Mouse (Mus musculus) limb, embryonic 11.5 days (tissue): ENCODE measurements around the gene Tgfbr3l. TPM values are rescaled to one million over a fixed set of nuclear protein-coding genes. Genes with fewer than 3 reads are reported as not detected.

Experiments
- polyA plus RNA-seq: library from polyadenylated mRNA; unstranded; fragments of >200 nt; fragmentation: Nextera tagmentation; extraction: Ambion mirVana; gene quantifications from 2 replicates; pipeline ENCODE4 v1.2.1, GENCODE M21; 2014

Gene Tgfbr3l
- polyA plus RNA-seq, 1 experiment from 2014 or later = 3.0 TPM

Other genes with a start within 250 kb of the Tgfbr3l start
- not detected in 2 replicates for gene Cd209f, start 142.4 kb upstream of the Tgfbr3l start, polyA plus RNA-seq
- not detected in 2 replicates for gene Cd209g, start 114.1 kb upstream of the Tgfbr3l start, polyA plus RNA-seq
- gene Evi5l, start 81.6 kb upstream of the Tgfbr3l start, polyA plus RNA-seq = 17.2 and 17.8 TPM in 2 replicates
- 1.7 and 1.9 TPM in 2 replicates for gene Prr36, start 30.8 kb upstream of the Tgfbr3l start, polyA plus RNA-seq
- gene Lrrc8e, start 21.4 kb upstream of the Tgfbr3l start, polyA plus RNA-seq = 0.09 and 0.13 TPM in 2 replicates
- 19.0 and 19.5 TPM in 2 replicates for gene Map2k7, start 9.5 kb upstream of the Tgfbr3l start, polyA plus RNA-seq
- 0.68 and 1.0 TPM in 2 replicates for gene Gm49320, start 9.3 kb upstream of the Tgfbr3l start, polyA plus RNA-seq
- 63.4 and 73.5 TPM in 2 replicates for gene Snapc2, start 4.9 kb downstream of the Tgfbr3l start, polyA plus RNA-seq
- 97.6 and 106 TPM in 2 replicates for gene Ctxn1, start 11.1 kb downstream of the Tgfbr3l start, polyA plus RNA-seq
- gene Timm44, start 27.7 kb downstream of the Tgfbr3l start, polyA plus RNA-seq = 78.0 and 80.0 TPM in 2 replicates
- gene Ccl25, start 77.0 kb downstream of the Tgfbr3l start, polyA plus RNA-seq = 18.2 and 20.8 TPM in 2 replicates
- 402 and 403 TPM in 2 replicates for gene Elavl1, start 77.2 kb downstream of the Tgfbr3l start, polyA plus RNA-seq
- 10.0 and 11.0 TPM in 2 replicates for gene Cers4, start 244.8 kb downstream of the Tgfbr3l start, polyA plus RNA-seq